Mouse (Mus musculus) heart, postnatal 0 days (tissue): ENCODE measurements around the gene Snx18. TPM values are rescaled to one million over a fixed set of nuclear protein-coding genes. Genes with fewer than 3 reads are reported as not detected.

Source experiments
- ATAC-seq: fragments of 200-750 bp; cut with Nextera tagmentation; 2 replicates; pipeline ENCODE4 v1.8.0; 2017; ENCODE audit warnings: low read depth, moderate number of reproducible peaks, moderate library complexity; ENCODE audit not compliant: insufficient read depth
- DNase-seq: peaks from one replicate; pipeline ENCODE4 v3.0.0-alpha.2; 2016; ENCODE audit warnings: low spot score
- H3K27ac ChIP-seq: fragments of 300-500 bp; sonication (generic); 2 replicates; pipeline ENCODE4 v1.5.1; 2014; ENCODE audit warnings: low read depth, mild to moderate bottlenecking
- H3K27me3 ChIP-seq: fragments of 300-500 bp; sonication (generic); 2 replicates; pipeline ENCODE4 v1.6.1; 2014; ENCODE audit warnings: low read length, mixed read lengths; ENCODE audit not compliant: control insufficient read depth, insufficient read depth
- H3K36me3 ChIP-seq: fragments of 300-500 bp; sonication (generic); replicated peaks from 2 replicates; pipeline ENCODE4 v1.6.1; 2014; ENCODE audit warnings: low read length, mixed read lengths; ENCODE audit not compliant: control insufficient read depth, insufficient read depth
- H3K4me1 ChIP-seq: fragments of 300-500 bp; sonication (generic); 2 replicates; pipeline ENCODE4 v1.6.1; 2014; ENCODE audit warnings: antibody characterized with exemption; ENCODE audit not compliant: control insufficient read depth, insufficient read depth
- H3K4me2 ChIP-seq: fragments of 300-500 bp; sonication (generic); 2 replicates; pipeline ENCODE4 v1.6.1; 2014; ENCODE audit warnings: low read depth, mild to moderate bottlenecking, low read length, moderate library complexity
- H3K4me3 ChIP-seq: fragments of 300-500 bp; sonication (generic); 2 replicates; pipeline ENCODE4 v1.5.1; 2014; ENCODE audit warnings: low read depth, low read length
- H3K9ac ChIP-seq: fragments of 300-500 bp; sonication (generic); replicated peaks from 2 replicates; pipeline ENCODE4 v1.6.1; 2014; ENCODE audit warnings: low read depth, low read length, mixed read lengths
- H3K9me3 ChIP-seq: fragments of 300-500 bp; sonication (generic); replicated peaks from 2 replicates; pipeline ENCODE4 v1.6.1; 2016; ENCODE audit warnings: low read length; ENCODE audit not compliant: control insufficient read depth
- CTCF ChIP-seq: IDR thresholded peaks from 2 replicates; pipeline ENCODE4 v1.5.1; 2016; ENCODE audit warnings: antibody characterized with exemption, control low read depth, low read depth
- EP300 ChIP-seq: IDR thresholded peaks from 2 replicates; pipeline ENCODE4 v1.6.1; 2016; ENCODE audit warnings: antibody characterized with exemption, low read depth
- WGBS: fragments of 180-500 bp; shearing (Covaris S2); extraction: QIAGEN DNeasy Blood & Tissue Kit; methylation state at CpG from one replicate; pipeline ENCODE4 v1.1.7; 2014; 5-methylcytosine and 5-hydroxymethylcytosine counted together
- polyA plus RNA-seq: library from polyadenylated mRNA; unstranded; fragments of >200 nt; fragmentation: Nextera tagmentation; extraction: Ambion mirVana; gene quantifications from 2 replicates; pipeline ENCODE4 v1.2.1, GENCODE M21; 2015
- total RNA-seq: library from RNA; depleted of rRNA; stranded (reverse); fragments of >200 nt; gene quantifications from 2 replicates; pipeline ENCODE4 v1.2.3, GENCODE M21; 2014; ENCODE audit warnings: low replicate concordance

The Snx18 gene
- total and polyA plus RNA-seq, 2 experiments from 2014 or later = 9.8 to 32.4 TPM

DNA sequence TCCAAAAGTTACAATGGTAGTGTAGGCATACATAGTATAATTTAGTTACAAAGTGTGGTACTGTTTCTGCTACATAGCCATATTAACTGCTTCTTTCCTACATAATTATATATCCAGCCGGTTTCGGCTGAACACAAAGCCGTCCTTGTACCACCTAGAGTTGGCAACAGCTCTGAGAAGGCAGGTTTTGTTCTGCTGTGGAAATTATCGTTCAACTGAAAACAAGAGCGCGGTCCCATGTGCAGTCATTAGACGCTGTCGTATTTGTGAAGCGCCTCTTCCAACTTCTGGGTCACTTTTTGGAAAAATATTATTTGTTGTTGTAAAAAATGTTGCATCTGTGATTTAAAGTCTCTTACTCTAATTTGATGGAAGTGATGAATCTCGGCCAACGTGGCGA lies 24.0 kb downstream of the Snx18 start:
- Histone ChIP-seq H3K9ac (no peak overlapping the region), H3K27me3 (no peaks in the 10 kb centered on the region), H3K4me3 (no peak overlapping the region), H3K27ac (no peak overlapping the region), H3K36me3 (peaks cover 36% of the 10 kb centered on the region), H3K9me3 (no peaks in the 10 kb centered on the region), H3K4me2 (no peak overlapping the region), H3K4me1 (peaks cover 39% of the 10 kb centered on the region)
- no peak for ATAC-seq
- no peak for TF ChIP-seq EP300
- TF ChIP-seq CTCF = no peak
- WGBS = 97% methylated on average over 12 of the region's 12 CpGs
- DNase-seq = no peak

DNA sequence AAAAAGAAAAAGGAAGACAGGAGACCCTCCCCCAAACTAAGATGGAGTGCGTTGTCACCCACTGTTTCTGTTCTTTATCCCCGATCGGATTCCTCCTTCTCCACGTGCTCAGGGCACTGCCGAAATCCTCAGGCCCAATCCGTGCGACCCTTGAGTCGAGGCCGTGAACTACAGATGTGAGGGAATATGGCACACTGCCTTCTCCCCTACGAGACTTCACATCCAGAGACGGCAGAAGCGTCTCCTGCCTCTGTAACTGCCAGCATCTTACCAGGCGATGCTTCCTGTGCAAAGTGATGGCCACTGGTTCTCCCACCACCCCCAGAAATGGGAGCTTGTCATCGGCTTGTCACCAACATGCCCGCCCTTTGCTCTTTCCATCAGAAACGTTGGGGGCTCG lies 24.7 kb downstream of the Snx18 start:
- no peak for ATAC-seq

DNA sequence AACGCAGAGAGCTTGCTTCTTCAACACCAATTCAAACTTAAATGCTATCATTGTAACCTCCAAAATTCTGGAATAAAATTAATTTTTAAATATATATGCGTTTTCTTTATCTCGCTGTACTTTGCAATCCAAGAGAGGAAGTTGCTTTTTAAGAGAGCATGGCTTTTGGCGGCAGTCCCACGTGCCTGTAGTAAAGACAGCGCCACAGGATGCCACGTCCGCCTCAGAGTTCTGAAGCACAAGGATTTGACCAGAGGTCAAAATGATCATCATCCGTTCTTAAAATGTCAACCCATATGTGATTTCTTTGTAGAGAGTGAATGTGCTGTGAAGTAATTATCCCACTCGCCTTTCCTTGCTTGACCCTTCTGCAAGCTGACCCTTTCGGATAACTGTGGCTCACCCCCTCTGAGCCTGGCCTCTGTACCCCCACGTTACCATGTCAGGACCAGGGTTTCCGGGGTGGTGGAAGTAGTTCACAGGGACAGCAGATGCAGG lies 25.6 kb downstream of the Snx18 start:
- 76% methylated on average over 13 of the region's 13 CpGs for WGBS
- DNase-seq (no peak), ATAC-seq (no peak)
- H3K4me1 ChIP-seq = peaks cover 35% of the 10 kb centered on the region
- no peak overlapping the region for H3K4me2 ChIP-seq
- peaks cover 36% of the 10 kb centered on the region for H3K36me3 ChIP-seq
- no peaks in the 10 kb centered on the region for H3K9me3 ChIP-seq
- TF ChIP-seq EP300 (no peak), CTCF (no peak)
- H3K9ac ChIP-seq = no peak overlapping the region
- H3K4me3 ChIP-seq = no peak overlapping the region
- no peak overlapping the region for H3K27ac ChIP-seq
- H3K27me3 ChIP-seq = no peaks in the 10 kb centered on the region

More for the DNA sequence above, 24.7 kb downstream of the Snx18 start:
- DNase-seq = no peak
- H3K9me3 ChIP-seq = no peaks in the 10 kb centered on the region
- WGBS = 82% methylated on average over 17 of the region's 17 CpGs
- TF ChIP-seq EP300 (no peak), CTCF (no peak)
- peaks cover 39% of the 10 kb centered on the region for H3K4me1 ChIP-seq
- H3K4me2 ChIP-seq = no peak overlapping the region
- H3K27me3 ChIP-seq = no peaks in the 10 kb centered on the region
- H3K27ac ChIP-seq = no peak overlapping the region
- H3K4me3 ChIP-seq = no peak overlapping the region
- H3K36me3 ChIP-seq = peaks cover 36% of the 10 kb centered on the region
- no peak overlapping the region for H3K9ac ChIP-seq

DNA sequence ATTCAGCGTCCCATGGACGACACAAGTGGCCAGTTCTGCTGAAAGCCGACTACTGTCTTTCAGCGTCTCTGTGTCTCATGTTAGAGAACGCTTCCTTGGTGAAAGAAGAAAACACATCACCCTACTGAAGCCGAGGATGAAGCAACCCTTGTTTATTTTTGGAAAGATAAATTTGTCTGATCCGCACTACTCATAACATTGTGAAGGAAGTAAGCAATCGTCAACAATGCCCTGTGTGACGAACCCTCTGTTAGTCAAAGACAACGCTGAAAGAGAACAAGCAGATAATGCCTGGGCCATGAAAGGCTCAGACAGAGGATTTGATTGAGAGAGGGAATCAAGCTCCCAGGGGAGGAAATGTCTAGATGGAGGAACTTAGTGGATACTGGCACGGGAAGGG lies 27.0 kb downstream of the Snx18 start:
- Histone ChIP-seq H3K9me3 (no peaks in the 10 kb centered on the region), H3K9ac (no peak overlapping the region), H3K4me1 (peaks cover 21% of the 10 kb centered on the region), H3K27me3 (no peaks in the 10 kb centered on the region), H3K4me2 (no peak overlapping the region), H3K27ac (0 out of 2 replicates have a peak overlapping the region, but pooled peaks have one; percentile 18), H3K36me3 (peaks cover 36% of the 10 kb centered on the region), H3K4me3 (no peak overlapping the region)
- TF ChIP-seq EP300 = no peak
- TF ChIP-seq CTCF = no peak
- ATAC-seq = no peak
- whole genome bisulfite sequencing = 71% methylated on average over 11 of the region's 11 CpGs
- DNase-seq = no peak

DNA sequence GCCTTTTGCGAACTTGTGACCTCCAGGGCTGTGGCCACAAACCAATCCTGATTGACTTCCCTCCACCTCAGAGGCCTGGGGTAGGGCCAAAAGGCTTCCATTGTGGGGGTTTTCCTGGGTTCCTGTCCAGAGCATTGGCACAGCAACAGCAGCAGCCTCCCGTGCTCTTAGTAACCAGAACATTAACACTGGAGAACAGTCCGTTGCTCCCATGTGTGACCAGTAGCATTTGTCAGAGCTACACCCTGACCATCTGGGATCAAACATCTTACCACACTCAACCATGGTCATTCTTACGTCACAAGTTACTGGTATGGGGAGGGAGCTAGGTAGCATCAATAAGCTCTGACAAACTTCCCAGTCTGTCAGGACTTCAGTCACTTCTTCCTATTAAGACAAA lies 28.1 kb downstream of the Snx18 start:
- TF ChIP-seq EP300 (no peak), CTCF (no peak)
- no peak overlapping the region for H3K9ac ChIP-seq
- no peak overlapping the region for H3K4me2 ChIP-seq
- no peak for DNase-seq
- ATAC-seq = no peak
- no peaks in the 10 kb centered on the region for H3K27me3 ChIP-seq
- H3K4me3 ChIP-seq = no peak overlapping the region
- peaks cover 12% of the 10 kb centered on the region for H3K4me1 ChIP-seq
- no peaks in the 10 kb centered on the region for H3K9me3 ChIP-seq
- no peak overlapping the region for H3K27ac ChIP-seq
- WGBS = 83% methylated on average over 4 of the region's 4 CpGs
- H3K36me3 ChIP-seq = peaks cover 36% of the 10 kb centered on the region

DNA sequence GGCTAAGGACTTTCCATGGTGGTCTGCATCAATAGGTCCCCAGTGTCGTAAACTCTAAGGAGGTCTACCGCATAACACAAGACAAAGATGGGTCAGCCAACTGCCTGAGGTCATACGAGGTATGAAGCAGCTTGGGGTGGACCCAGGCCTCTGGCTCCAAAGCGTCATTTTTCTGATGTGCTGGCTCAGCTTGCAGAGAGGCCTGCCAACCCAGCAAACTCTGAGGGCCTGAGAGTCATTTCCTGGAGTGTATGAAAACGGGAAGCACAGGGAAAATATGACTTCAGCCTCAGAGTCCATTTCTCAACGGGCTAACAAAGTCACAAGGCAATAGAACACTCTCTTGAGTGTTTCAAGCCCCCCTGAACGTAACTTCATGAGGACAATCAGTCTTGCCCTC lies 28.9 kb downstream of the Snx18 start:
- H3K27me3 ChIP-seq = no peaks in the 10 kb centered on the region
- H3K9ac ChIP-seq = no peak overlapping the region
- peaks cover 33% of the 10 kb centered on the region for H3K36me3 ChIP-seq
- H3K4me2 ChIP-seq = no peak overlapping the region
- H3K4me3 ChIP-seq = no peak overlapping the region
- TF ChIP-seq EP300 (no peak), CTCF (no peak)
- DNase-seq = peak; percentile 41
- no peaks in the 10 kb centered on the region for H3K9me3 ChIP-seq
- 0 out of 2 replicates have a peak, but pooled peaks cover 9% of the 10 kb centered on the region for H3K4me1 ChIP-seq
- H3K27ac ChIP-seq = 0 out of 2 replicates have a peak overlapping the region, but pooled peaks have one; percentile 11
- 52% methylated on average over 7 of the region's 7 CpGs for WGBS
- ATAC-seq = no peak; the same call in 1 of the 2 replicates
